ENCODE assay signal across 8 mouse cellular contexts in genomic region chr13:93303563-93304250, GRCm38 (mm10). TPM values are rescaled to one million over a fixed set of nuclear protein-coding genes. Genes with fewer than 3 reads are reported as not detected.
DNase-seq lines count a peak whose midpoint lies in the region; ATAC-seq lines count a peak whose summit lies in the region.

No protein-coding gene starts in this region.

- under 1% methylated on average over 72 of the region's 90 CpGs for WGBS in intestine, embryonic 14.5 days

- H3K4me3 ChIP-seq in intestine, embryonic 14.5 days (ENCODE audit: low read depth, low read length): peak overlapping the region; percentile 86

- peak; percentile 95 to 96 for DNase-seq in adrenal gland, adult 18-20 months (ENCODE audit: low spot score in 2 of 2)
- DNase-seq in embryo, embryonic 11 days: peak; percentile 95
- peak; percentile 94 for DNase-seq in gastrocnemius, postnatal 25 days
- peak; percentile 99 for DNase-seq in intestine, embryonic 14.5 days (ENCODE audit: low spot score)
- peak; percentile 97 for DNase-seq in left cerebral cortex, postnatal 14 days (ENCODE audit: low spot score in 2 of 2)
- DNase-seq in mesoderm, embryonic 11.5 days (ENCODE audit: low read depth, low spot score): peak; percentile 98
- peak; percentile 96 to 97 for DNase-seq in right cerebral cortex, postnatal 36 days (ENCODE audit: low spot score in 2 of 2)
- peak; percentile 97 for DNase-seq in yolk sac, embryonic 10.5 days (ENCODE audit: low spot score)

- H3K27me3 ChIP-seq in intestine, embryonic 14.5 days (replicated peaks; ENCODE audit: control insufficient read depth, insufficient read depth, low read length): no peaks in the 10 kb centered on the region

- peak overlapping the region; percentile 66 for H3K4me2 ChIP-seq in intestine, embryonic 14.5 days (ENCODE audit: low read length)

- H3K4me1 ChIP-seq in intestine, embryonic 14.5 days (replicated peaks; ENCODE audit: control insufficient read depth, insufficient read depth, low read length): peaks cover 17% of the 10 kb centered on the region

- H3K9me3 ChIP-seq in intestine, embryonic 14.5 days (ENCODE audit: control insufficient read depth, low read length): no peaks in the 10 kb centered on the region

- H3K36me3 ChIP-seq in intestine, embryonic 14.5 days (ENCODE audit: control insufficient read depth, insufficient read depth, low read length): no peaks in the 10 kb centered on the region; the same call in 1 of the 2 replicates

- ATAC-seq in intestine, embryonic 14.5 days (replicated peaks; ENCODE audit: low FRiP score, low TSS enrichment, low read depth): peak; percentile 97

- intact Hi-C loops in left cerebral cortex, postnatal 14 days (cut with DNase I): loop anchor here (2.0 to 10.0 kb wide), 7 partner anchors 91 to 553 kb away; no protein-coding TSS in a partner anchor

- peak overlapping the region; percentile 97 for H3K27ac ChIP-seq in intestine, embryonic 14.5 days (ENCODE audit: low read depth)

- H3K9ac ChIP-seq in intestine, embryonic 14.5 days (ENCODE audit: low read length): peak overlapping the region; percentile 90

RNA-seq across cellular contexts. Expression of gene Homer1, which starts 4.3 kb away (rescaled TPM):
- 10 to 100 TPM; 52.7 to 66.7 TPM for total RNA-seq in adrenal gland, adult 18-20 months (2021)
- 10 to 100 TPM; 65.7 to 92.3 TPM for total RNA-seq in gastrocnemius, postnatal 25 days (2021)
- polyA plus RNA-seq in intestine, embryonic 14.5 days (2014; fragmentation: Nextera tagmentation; extraction: Ambion mirVana): 7.2 and 7.3 TPM in 2 replicates
- 100 to 1,000 TPM; 246 to 263 TPM for total RNA-seq in left cerebral cortex, postnatal 14 days (2021)

Comparison
In these comparisons a context has a peak if more than half of its experiments do, and no peak if none do; other contexts are left out.
1. Peak in every context shown above with its lines: DNase-seq, ATAC-seq, H3K4me3 ChIP-seq and H3K27ac ChIP-seq.